Mouse (Mus musculus) spleen, postnatal 4 days (tissue): Measurements from ENCODE around the gene Ppil1.
"Not testable (repeated sequence)": the region's sequence is repeated elsewhere in the genome, so short reads cannot be mapped to it uniquely, and the experiment has no call there.

ENCODE experiments used
- DNase-seq, 2 experiments: peaks; one replicate each; pipeline ENCODE4 v3.0.0; 2022; ENCODE audit warnings: low spot score in 2 of 2

The Ppil1 gene

GRCm38 (mm10) chr17:29281541-29281940 is 17.6 kb upstream of the Ppil1 start:
- no peak for DNase-seq

GRCm38 (mm10) chr17:29280422-29280821 is 16.4 kb upstream of the Ppil1 start:
- no peak for DNase-seq

GRCm38 (mm10) chr17:29273889-29274288 is 9.9 kb upstream of the Ppil1 start:
- DNase-seq, result no peak

GRCm38 (mm10) chr17:29273156-29273555 is 9.2 kb upstream of the Ppil1 start:
- DNase-seq, result no peak

GRCm38 (mm10) chr17:29270148-29270698 is 6.2 kb upstream of the Ppil1 start:
- no peak for DNase-seq

- no peak for DNase-seq
Observed at GRCm38 (mm10) chr17:29269349-29269706, 5.3 kb upstream of the Ppil1 start.

- peak; percentile 96 to 98 for DNase-seq
Observed at GRCm38 (mm10) chr17:29268682-29269348, 4.8 kb upstream of the Ppil1 start, which contains the start of gene BC004004. BC004004 (plus strand) TSS chr17:29268788.

- no peak for DNase-seq
Observed at GRCm38 (mm10) chr17:29267931-29268681, 4.1 kb upstream of the Ppil1 start.

GRCm38 (mm10) chr17:29267040-29267439 is 3.1 kb upstream of the Ppil1 start:
- not testable (repeated sequence) for DNase-seq

- DNase-seq, result no peak
Observed at GRCm38 (mm10) chr17:29264760-29265159, 774 bp upstream of the Ppil1 start.

GRCm38 (mm10) chr17:29263417-29263816 is 569 bp downstream of the Ppil1 start:
- no peak for DNase-seq

GRCm38 (mm10) chr17:29262259-29262649 is 1.7 kb downstream of the Ppil1 start:
- no peak for DNase-seq

- DNase-seq, result no peak
Observed at GRCm38 (mm10) chr17:29261603-29262258, 2.3 kb downstream of the Ppil1 start.

- no peak for DNase-seq
Observed at GRCm38 (mm10) chr17:29260501-29260900, 3.5 kb downstream of the Ppil1 start.

GRCm38 (mm10) chr17:29259489-29259888 is 4.5 kb downstream of the Ppil1 start:
- peak; percentile 82 to 94 for DNase-seq

- DNase-seq, result no peak
Observed at GRCm38 (mm10) chr17:29258921-29259320, 5.1 kb downstream of the Ppil1 start.

- DNase-seq, result no peak
Observed at GRCm38 (mm10) chr17:29258025-29258558, 5.9 kb downstream of the Ppil1 start.

GRCm38 (mm10) chr17:29257001-29257511 is 6.9 kb downstream of the Ppil1 start:
- DNase-seq, result no peak

- no peak for DNase-seq
Observed at GRCm38 (mm10) chr17:29256507-29256906, 7.5 kb downstream of the Ppil1 start.

- not testable (repeated sequence) for DNase-seq
Observed at GRCm38 (mm10) chr17:29254784-29255183, 9.2 kb downstream of the Ppil1 start.

- no peak for DNase-seq
Observed at GRCm38 (mm10) chr17:29253684-29254083, 10.3 kb downstream of the Ppil1 start.

GRCm38 (mm10) chr17:29253236-29253635 is 10.8 kb downstream of the Ppil1 start:
- DNase-seq, result no peak
